Mouse (Mus musculus): ENCODE data around the gene Mbd4. TPM values are rescaled to one million over a fixed set of nuclear protein-coding genes. Genes with fewer than 3 reads are reported as not detected.
A peak's percentile ranks its signal among the peaks of the same experiment; 100 is the strongest.

Gene Mbd4
- 4.1 and 4.6 TPM in 2 replicates for polyA plus RNA-seq (2015; fragmentation: Nextera tagmentation; extraction: Ambion mirVana)

- Histone ChIP-seq H3K27me3 (ENCODE audit: insufficient read depth, low read length) (no peaks in the 10 kb centered on the region), H3K4me2 (ENCODE audit: low read depth, low read length) (peak within 1 kb of the TSS; percentile 90), H3K36me3 (replicated peaks; ENCODE audit: insufficient read depth, low read length) (peaks cover 8% of the 10 kb centered on the region), H3K4me3 (ENCODE audit: low read depth, low read length) (peak within 1 kb of the TSS; percentile 67), H3K27ac (ENCODE audit: low read depth) (peak within 1 kb of the TSS; percentile 97), H3K9me3 (ENCODE audit: low read length) (no peaks in the 10 kb centered on the region), H3K9ac (replicated peaks) (peak within 1 kb of the TSS; percentile 77), H3K4me1 (ENCODE audit: insufficient read depth) (peaks cover 23% of the 10 kb centered on the region)
- DNase-seq (peak; percentile 99), ATAC-seq (peak; percentile 99)
- 1% methylated on average over 51 of the region's 51 CpGs for WGBS (ENCODE audit: insufficient replicate concordance)
- 0 out of 2 replicates have a peak, but pooled peaks have one; percentile 47 for TF ChIP-seq EP300 (IDR thresholded peaks at IDR 0.05; ENCODE audit: low read depth)
- TF ChIP-seq CTCF (IDR thresholded peaks at IDR 0.05; ENCODE audit: low read depth) = peak; percentile 60
These were observed at the start of gene Mbd4, which contains the start of gene Ift122 for GRCm38 (mm10) chr6:115853091-115853813. Gene Mbd4 (minus strand): TSS chr6:115853371. Gene Ift122 (plus strand): TSS chr6:115853470.

DNA sequence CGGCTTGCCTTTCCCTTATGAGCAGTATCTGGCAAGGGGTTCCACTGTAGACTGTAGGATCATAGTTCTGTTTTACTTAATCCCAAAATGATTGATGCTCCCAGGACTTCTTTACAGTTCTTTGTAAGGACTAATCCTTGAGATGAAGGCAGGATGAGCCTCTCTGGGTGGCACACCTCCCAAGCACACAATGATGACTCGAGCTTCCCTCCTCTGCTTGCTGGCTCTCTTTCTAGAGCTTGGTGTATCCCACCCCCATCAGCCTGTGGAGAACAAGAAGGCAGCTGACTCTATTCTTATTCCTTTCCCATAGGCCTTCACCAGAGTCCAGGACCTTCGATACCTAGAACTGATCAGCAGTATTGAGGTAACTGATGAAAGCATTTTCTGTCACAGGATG is 49.4 kb upstream of the Mbd4 start:
- no peak overlapping the region for H3K4me3 ChIP-seq (ENCODE audit: low read depth, low read length)
- no peak for ATAC-seq
- no peaks in the 10 kb centered on the region for H3K36me3 ChIP-seq (replicated peaks; ENCODE audit: insufficient read depth, low read length)
- WGBS (ENCODE audit: insufficient replicate concordance) = 77% methylated on average over 3 of the region's 3 CpGs
- H3K27me3 ChIP-seq (ENCODE audit: insufficient read depth, low read length) = no peaks in the 10 kb centered on the region
- H3K9ac ChIP-seq (replicated peaks) = no peak overlapping the region
- H3K27ac ChIP-seq (ENCODE audit: low read depth) = no peak overlapping the region
- no peak for DNase-seq
- no peaks in the 10 kb centered on the region for H3K9me3 ChIP-seq (ENCODE audit: low read length)
- no peak for TF ChIP-seq CTCF (IDR thresholded peaks at IDR 0.05; ENCODE audit: low read depth)
- TF ChIP-seq EP300 (IDR thresholded peaks at IDR 0.05; ENCODE audit: low read depth) = no peak
- no peak overlapping the region for H3K4me2 ChIP-seq (ENCODE audit: low read depth, low read length)
- peaks cover 6% of the 10 kb centered on the region; the same call in 1 of the 2 replicates for H3K4me1 ChIP-seq (ENCODE audit: insufficient read depth)

DNA sequence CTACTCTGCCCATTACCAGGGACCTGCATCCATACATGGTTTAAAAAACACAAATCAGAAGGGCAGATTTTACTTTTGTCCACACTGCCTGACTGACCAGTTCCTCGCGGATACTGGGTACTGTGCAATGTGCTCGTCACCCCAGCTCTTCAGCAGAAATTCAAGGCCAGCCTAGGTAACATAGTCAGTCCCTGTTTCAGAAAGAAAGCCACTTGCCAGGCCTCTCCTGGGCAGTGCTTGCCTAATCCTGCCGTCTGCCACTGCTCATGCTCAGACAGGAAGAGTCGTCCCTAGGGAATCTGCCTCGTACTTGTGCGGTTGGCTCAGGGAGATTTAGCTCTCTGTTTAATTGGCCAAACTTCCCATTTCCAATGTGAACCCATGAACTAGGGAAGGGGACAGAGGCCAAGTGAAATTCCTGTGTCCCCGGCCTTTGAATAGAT is 48.3 kb upstream of the Mbd4 start:
- Histone ChIP-seq H3K4me2 (ENCODE audit: low read depth, low read length) (no peak overlapping the region), H3K9me3 (ENCODE audit: low read length) (no peaks in the 10 kb centered on the region), H3K4me3 (ENCODE audit: low read depth, low read length) (no peak overlapping the region), H3K27ac (ENCODE audit: low read depth) (peak overlapping the region; percentile 2; the same call in 1 of the 2 replicates), H3K36me3 (replicated peaks; ENCODE audit: insufficient read depth, low read length) (no peaks in the 10 kb centered on the region), H3K9ac (replicated peaks) (no peak overlapping the region), H3K27me3 (ENCODE audit: insufficient read depth, low read length) (no peaks in the 10 kb centered on the region), H3K4me1 (ENCODE audit: insufficient read depth) (peaks cover 6% of the 10 kb centered on the region)
- peak; percentile 13; the same call in 1 of the 2 replicates for ATAC-seq
- no peak for DNase-seq
- WGBS (ENCODE audit: insufficient replicate concordance) = 70% methylated on average over 8 of the region's 8 CpGs
- TF ChIP-seq EP300 (IDR thresholded peaks at IDR 0.05; ENCODE audit: low read depth) = no peak
- no peak for TF ChIP-seq CTCF (IDR thresholded peaks at IDR 0.05; ENCODE audit: low read depth)

DNA sequence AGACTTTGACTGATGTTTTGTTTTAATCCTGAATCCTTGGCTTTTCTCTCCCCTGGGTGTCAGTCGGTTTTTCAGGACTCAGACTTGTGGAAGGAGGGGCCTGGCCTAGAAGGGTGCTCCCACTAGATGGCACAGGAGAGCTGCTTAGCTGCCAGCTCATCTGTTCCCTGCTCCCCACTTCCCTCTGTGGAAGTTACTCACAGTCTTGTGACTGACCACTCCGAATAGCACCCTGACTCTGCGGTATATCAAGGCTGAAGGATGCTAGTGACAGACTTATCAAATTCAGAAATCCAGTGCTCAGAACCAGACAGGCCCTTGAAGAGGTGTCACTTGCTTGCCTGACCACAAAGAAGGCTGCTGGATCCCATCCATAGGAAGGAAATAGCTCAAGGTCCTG is 47.9 kb upstream of the Mbd4 start:
- H3K27ac ChIP-seq (ENCODE audit: low read depth) = peak overlapping the region; percentile 2; the same call in 1 of the 2 replicates
- no peak overlapping the region for H3K9ac ChIP-seq (replicated peaks)
- no peaks in the 10 kb centered on the region for H3K9me3 ChIP-seq (ENCODE audit: low read length)
- H3K27me3 ChIP-seq (ENCODE audit: insufficient read depth, low read length) = no peaks in the 10 kb centered on the region
- ATAC-seq (peak; percentile 61), DNase-seq (peak; percentile 70)
- H3K4me2 ChIP-seq (ENCODE audit: low read depth, low read length) = no peak overlapping the region
- 11% methylated on average over 3 of the region's 3 CpGs for WGBS (ENCODE audit: insufficient replicate concordance)
- no peak for TF ChIP-seq EP300 (IDR thresholded peaks at IDR 0.05; ENCODE audit: low read depth)
- peak; percentile 89 for TF ChIP-seq CTCF (IDR thresholded peaks at IDR 0.05; ENCODE audit: low read depth)
- no peak overlapping the region for H3K4me3 ChIP-seq (ENCODE audit: low read depth, low read length)
- H3K4me1 ChIP-seq (ENCODE audit: insufficient read depth) = peaks cover 6% of the 10 kb centered on the region
- H3K36me3 ChIP-seq (replicated peaks; ENCODE audit: insufficient read depth, low read length) = no peaks in the 10 kb centered on the region

DNA sequence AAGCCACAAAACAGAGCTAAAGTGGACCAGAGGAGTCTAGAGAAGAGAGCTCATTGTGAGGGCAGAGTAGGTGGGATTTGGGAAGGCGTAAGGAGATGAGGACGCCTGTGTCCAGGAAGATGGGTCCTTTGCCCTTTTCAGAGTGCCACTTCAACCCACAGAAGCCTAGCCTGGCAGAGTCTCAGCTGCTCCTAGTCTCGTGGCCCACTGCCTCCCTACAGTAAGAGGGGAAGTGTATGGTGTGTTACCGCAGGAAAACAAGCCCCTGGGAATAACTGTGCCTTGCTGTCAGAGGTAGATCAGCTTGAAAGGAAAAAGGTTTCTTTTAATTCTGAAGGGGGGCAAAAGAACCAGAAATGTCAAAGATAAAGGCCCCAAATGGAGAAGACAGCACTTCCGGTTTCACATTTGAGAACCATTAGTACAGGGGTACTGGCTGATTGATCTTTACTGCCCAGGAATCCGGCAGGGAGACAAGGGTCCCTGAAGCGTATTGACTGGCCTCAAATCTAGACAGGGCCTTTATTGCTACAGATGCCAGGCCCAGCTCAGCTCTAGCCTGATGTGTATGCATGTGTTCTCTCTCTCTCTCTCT is 44.9 kb upstream of the Mbd4 start:
- peaks cover 6% of the 10 kb centered on the region for H3K4me1 ChIP-seq (ENCODE audit: insufficient read depth)
- ATAC-seq (no peak), DNase-seq (no peak)
- H3K9me3 ChIP-seq (ENCODE audit: low read length) = no peaks in the 10 kb centered on the region
- H3K4me3 ChIP-seq (ENCODE audit: low read depth, low read length) = no peak overlapping the region
- no peaks in the 10 kb centered on the region for H3K27me3 ChIP-seq (ENCODE audit: insufficient read depth, low read length)
- no peak for TF ChIP-seq CTCF (IDR thresholded peaks at IDR 0.05; ENCODE audit: low read depth)
- no peak for TF ChIP-seq EP300 (IDR thresholded peaks at IDR 0.05; ENCODE audit: low read depth)
- H3K4me2 ChIP-seq (ENCODE audit: low read depth, low read length) = no peak overlapping the region
- H3K27ac ChIP-seq (ENCODE audit: low read depth) = no peak overlapping the region
- H3K9ac ChIP-seq (replicated peaks) = no peak overlapping the region
- 67% methylated on average over 7 of the region's 7 CpGs for WGBS (ENCODE audit: insufficient replicate concordance)
- no peaks in the 10 kb centered on the region for H3K36me3 ChIP-seq (replicated peaks; ENCODE audit: insufficient read depth, low read length)

GRCm38 (mm10) chr6:115897117-115897516 is 43.9 kb upstream of the Mbd4 start:
- H3K4me3 ChIP-seq (ENCODE audit: low read depth, low read length) = no peak overlapping the region
- no peak overlapping the region for H3K27ac ChIP-seq (ENCODE audit: low read depth)
- TF ChIP-seq CTCF (IDR thresholded peaks at IDR 0.05; ENCODE audit: low read depth) (no peak), EP300 (IDR thresholded peaks at IDR 0.05; ENCODE audit: low read depth) (no peak)
- H3K27me3 ChIP-seq (ENCODE audit: insufficient read depth, low read length) = no peaks in the 10 kb centered on the region
- H3K4me2 ChIP-seq (ENCODE audit: low read depth, low read length) = no peak overlapping the region
- WGBS (ENCODE audit: insufficient replicate concordance) = 33% methylated on average over 4 of the region's 4 CpGs
- H3K9me3 ChIP-seq (ENCODE audit: low read length) = no peaks in the 10 kb centered on the region
- H3K36me3 ChIP-seq (replicated peaks; ENCODE audit: insufficient read depth, low read length) = no peaks in the 10 kb centered on the region
- H3K9ac ChIP-seq (replicated peaks) = no peak overlapping the region
- peaks cover 6% of the 10 kb centered on the region for H3K4me1 ChIP-seq (ENCODE audit: insufficient read depth)
- DNase-seq = no peak
- ATAC-seq = no peak

All from liver, postnatal 0 days (tissue).